Mouse (Mus musculus): ENCODE data around the gene Gpr35. TPM values are rescaled to one million over a fixed set of nuclear protein-coding genes. Genes with fewer than 3 reads are reported as not detected.

Gpr35 gene
- polyA plus RNA-seq (2012; rRNA removed) (0.73 and 1.1 TPM in 2 replicates), polyA plus RNA-seq (2014; fragmentation: Nextera tagmentation; extraction: Ambion mirVana) (0.91 and 0.98 TPM in 2 replicates)

DNA sequence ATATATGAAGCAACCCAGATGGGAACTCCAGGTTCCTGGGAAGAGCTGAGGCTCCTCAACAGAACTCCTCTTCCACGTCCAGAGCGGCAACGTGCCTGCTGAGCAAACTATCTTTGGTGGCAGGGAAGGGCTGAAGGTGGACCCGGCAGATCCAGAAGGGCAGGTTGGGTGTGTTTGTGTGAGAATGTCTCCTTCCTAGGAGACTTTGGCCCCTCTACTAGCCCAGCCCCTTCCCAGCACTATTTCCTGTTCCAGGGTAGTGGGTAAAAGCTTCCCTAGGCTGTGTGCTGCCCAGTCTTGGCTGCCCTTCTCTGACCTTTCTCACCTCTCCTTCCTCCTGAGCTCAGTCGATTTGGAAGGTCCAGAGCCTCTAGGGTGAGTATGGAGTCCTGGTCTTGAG lies at the start of gene Gpr35:
TSS of gene Gpr35 (plus strand) at position 259 of the 400 bp plus-strand sequence.
- 69% methylated on average over 5 of the region's 5 CpGs for WGBS
- Histone ChIP-seq H3K4me1 (ENCODE audit: control insufficient read depth, insufficient read depth, low read length) (no peaks in the 10 kb centered on the region), H3K9me3 (ENCODE audit: control insufficient read depth, low read length) (no peaks in the 10 kb centered on the region), H3K36me3 (ENCODE audit: control insufficient read depth, insufficient read depth, low read length) (peaks cover 42% of the 10 kb centered on the region), H3K4me3 (replicated peaks; ENCODE audit: low read length) (no peak within 1 kb of the TSS), H3K27me3 (ENCODE audit: control insufficient read depth, insufficient read depth, low read length) (no peaks in the 10 kb centered on the region), H3K4me2 (replicated peaks; ENCODE audit: low read depth, low read length, severe bottlenecking) (no peak within 1 kb of the TSS), H3K9ac (ENCODE audit: low read depth, low read length, severe bottlenecking) (no peak within 1 kb of the TSS), H3K27ac (replicated peaks; ENCODE audit: low read depth, low read length) (no peak within 1 kb of the TSS)
- no peak for DNase-seq (ENCODE audit: low spot score)
- no peak for ATAC-seq (ENCODE audit: low FRiP score, low read depth)
- TF ChIP-seq POLR2A (IDR thresholded peaks at IDR 0.05; ENCODE audit: borderline replicate concordance, extremely low read depth, insufficient read depth, insufficient read length) = no peak

DNA sequence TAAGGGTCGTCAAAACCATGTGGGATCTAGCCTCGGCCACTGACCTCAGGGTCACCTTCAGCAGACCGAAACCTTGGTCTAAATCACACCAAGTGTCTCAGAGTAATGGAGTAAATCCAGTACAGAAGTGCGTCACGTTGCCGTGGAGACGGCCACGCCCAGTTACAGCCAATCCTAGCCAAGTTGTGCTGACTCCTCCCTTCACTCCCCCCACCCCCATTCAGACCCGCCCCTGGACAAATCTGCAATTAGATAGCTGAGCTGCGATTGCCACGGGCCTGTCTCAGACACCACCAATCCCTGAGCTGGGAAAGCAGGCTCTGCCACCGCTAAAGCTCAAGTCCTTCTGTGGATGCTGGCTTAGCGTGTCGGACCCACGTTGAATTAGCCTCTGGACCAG lies 47.9 kb upstream of the Gpr35 start, which contains the start of gene Ankmy1:
TSS of gene Ankmy1 (minus strand) at position 121 of the 400 bp plus-strand sequence.
- Histone ChIP-seq H3K27ac (replicated peaks; ENCODE audit: low read depth, low read length) (no peak within 1 kb of the TSS), H3K9ac (ENCODE audit: low read depth, low read length, severe bottlenecking) (no peak within 1 kb of the TSS; the same call in 1 of the 2 replicates), H3K4me2 (replicated peaks; ENCODE audit: low read depth, low read length, severe bottlenecking) (peak within 1 kb of the TSS; percentile 39), H3K4me3 (replicated peaks; ENCODE audit: low read length) (peak within 1 kb of the TSS; percentile 15; the same call in 1 of the 2 replicates), H3K36me3 (ENCODE audit: control insufficient read depth, insufficient read depth, low read length) (no peaks in the 10 kb centered on the region), H3K27me3 (ENCODE audit: control insufficient read depth, insufficient read depth, low read length) (no peaks in the 10 kb centered on the region), H3K9me3 (ENCODE audit: control insufficient read depth, low read length) (no peaks in the 10 kb centered on the region), H3K4me1 (ENCODE audit: control insufficient read depth, insufficient read depth, low read length) (peaks cover 2% of the 10 kb centered on the region; the same call in 1 of the 2 replicates)
- WGBS = 1% methylated on average over 15 of the region's 15 CpGs
- TF ChIP-seq POLR2A (IDR thresholded peaks at IDR 0.05; ENCODE audit: borderline replicate concordance, extremely low read depth, insufficient read depth, insufficient read length) = no peak
- peak; percentile 62 for ATAC-seq (ENCODE audit: low FRiP score, low read depth)
- DNase-seq (ENCODE audit: low spot score) = peak; percentile 82

DNA sequence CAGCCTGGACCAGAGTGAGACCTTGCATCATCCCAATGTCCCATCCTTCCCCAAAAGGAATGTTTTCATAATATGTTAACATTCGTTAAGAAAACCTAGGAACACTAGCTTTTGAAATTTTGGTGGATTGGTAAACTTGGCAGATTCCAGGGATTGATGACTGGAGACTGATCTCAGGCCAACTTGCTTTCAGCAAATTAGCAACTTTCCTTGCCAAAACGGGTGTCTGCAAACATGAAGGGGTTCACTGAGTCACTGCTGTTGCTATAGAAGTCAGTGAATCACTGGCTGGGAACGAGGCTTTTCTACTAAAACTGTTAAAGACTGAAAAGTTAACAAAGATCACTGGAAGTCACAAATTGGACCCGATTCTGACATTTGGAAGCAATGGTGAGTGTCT lies 47.0 kb upstream of the Gpr35 start:
- WGBS = 71% methylated on average over 4 of the region's 4 CpGs
- Histone ChIP-seq H3K9ac (ENCODE audit: low read depth, low read length, severe bottlenecking) (no peak overlapping the region), H3K27me3 (ENCODE audit: control insufficient read depth, insufficient read depth, low read length) (no peaks in the 10 kb centered on the region), H3K27ac (replicated peaks; ENCODE audit: low read depth, low read length) (no peak overlapping the region), H3K36me3 (ENCODE audit: control insufficient read depth, insufficient read depth, low read length) (no peaks in the 10 kb centered on the region), H3K4me2 (replicated peaks; ENCODE audit: low read depth, low read length, severe bottlenecking) (no peak overlapping the region), H3K4me3 (replicated peaks; ENCODE audit: low read length) (no peak overlapping the region), H3K4me1 (ENCODE audit: control insufficient read depth, insufficient read depth, low read length) (peaks cover 5% of the 10 kb centered on the region; the same call in 1 of the 2 replicates), H3K9me3 (ENCODE audit: control insufficient read depth, low read length) (no peaks in the 10 kb centered on the region)
- DNase-seq (ENCODE audit: low spot score) (no peak), ATAC-seq (ENCODE audit: low FRiP score, low read depth) (no peak)
- TF ChIP-seq POLR2A (IDR thresholded peaks at IDR 0.05; ENCODE audit: borderline replicate concordance, extremely low read depth, insufficient read depth, insufficient read length) = no peak

- Histone ChIP-seq H3K9ac (ENCODE audit: low read depth, low read length, severe bottlenecking) (no peak overlapping the region), H3K4me1 (ENCODE audit: control insufficient read depth, insufficient read depth, low read length) (peaks cover 11% of the 10 kb centered on the region), H3K4me2 (replicated peaks; ENCODE audit: low read depth, low read length, severe bottlenecking) (no peak overlapping the region), H3K36me3 (ENCODE audit: control insufficient read depth, insufficient read depth, low read length) (no peaks in the 10 kb centered on the region), H3K27ac (replicated peaks; ENCODE audit: low read depth, low read length) (no peak overlapping the region), H3K4me3 (replicated peaks; ENCODE audit: low read length) (no peak overlapping the region), H3K27me3 (ENCODE audit: control insufficient read depth, insufficient read depth, low read length) (no peaks in the 10 kb centered on the region), H3K9me3 (ENCODE audit: control insufficient read depth, low read length) (no peaks in the 10 kb centered on the region)
- no peak for TF ChIP-seq POLR2A (IDR thresholded peaks at IDR 0.05; ENCODE audit: borderline replicate concordance, extremely low read depth, insufficient read depth, insufficient read length)
- WGBS = 88% methylated on average over 2 of the region's 2 CpGs
- ATAC-seq (ENCODE audit: low FRiP score, low read depth) (no peak), DNase-seq (ENCODE audit: low spot score) (no peak)
Observed at GRCm38 (mm10) chr1:92905703-92906310, 44.9 kb upstream of the Gpr35 start.

DNA sequence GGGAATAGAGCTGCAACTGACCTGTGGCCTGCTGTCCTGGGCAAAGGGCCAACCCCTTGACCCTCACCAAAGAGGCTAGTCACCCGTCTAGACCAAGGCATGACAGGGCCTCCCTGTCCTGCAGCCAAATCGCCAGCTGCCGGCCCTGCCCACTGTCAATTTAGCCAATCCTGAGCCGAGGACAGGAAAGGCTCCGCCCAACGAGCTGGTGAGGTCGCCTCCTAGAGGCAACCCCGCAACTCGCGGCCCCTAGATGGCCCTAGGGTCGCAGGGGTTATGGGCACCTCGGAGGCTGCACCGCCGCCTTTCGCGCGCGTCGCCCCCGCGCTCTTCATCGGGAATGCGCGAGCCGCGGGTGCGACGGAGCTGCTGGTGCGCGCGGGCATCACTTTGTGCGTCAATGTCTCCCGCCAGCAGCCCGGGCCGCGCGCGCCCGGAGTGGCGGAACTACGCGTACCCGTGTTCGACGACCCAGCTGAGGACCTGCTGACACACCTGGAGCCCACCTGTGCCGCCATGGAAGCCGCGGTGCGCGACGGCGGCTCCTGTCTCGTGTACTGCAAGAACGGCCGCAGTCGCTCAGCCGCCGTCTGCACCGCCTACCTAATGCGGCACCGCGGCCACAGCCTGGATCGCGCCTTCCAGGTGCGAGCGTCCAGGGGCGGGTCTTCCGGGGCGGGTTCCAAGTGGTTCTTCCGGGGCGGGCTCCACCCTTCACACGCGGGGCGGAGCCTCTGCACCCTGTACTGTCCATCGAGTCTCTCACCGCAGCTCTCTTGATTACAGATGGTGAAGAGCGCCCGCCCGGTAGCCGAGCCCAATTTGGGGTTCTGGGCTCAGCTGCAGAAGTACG lies 43.7 kb upstream of the Gpr35 start, which contains the start of gene Dusp28:
TSS of gene Dusp28 (plus strand) at position 203 of the 853 bp plus-strand sequence.
- Histone ChIP-seq H3K4me3 (replicated peaks; ENCODE audit: low read length) (peak within 1 kb of the TSS; percentile 78), H3K9me3 (ENCODE audit: control insufficient read depth, low read length) (no peaks in the 10 kb centered on the region), H3K9ac (ENCODE audit: low read depth, low read length, severe bottlenecking) (peak within 1 kb of the TSS; percentile 69), H3K36me3 (ENCODE audit: control insufficient read depth, insufficient read depth, low read length) (no peaks in the 10 kb centered on the region), H3K27me3 (ENCODE audit: control insufficient read depth, insufficient read depth, low read length) (no peaks in the 10 kb centered on the region), H3K4me1 (ENCODE audit: control insufficient read depth, insufficient read depth, low read length) (peaks cover 18% of the 10 kb centered on the region), H3K27ac (replicated peaks; ENCODE audit: low read depth, low read length) (peak within 1 kb of the TSS; percentile 84), H3K4me2 (replicated peaks; ENCODE audit: low read depth, low read length, severe bottlenecking) (peak within 1 kb of the TSS; percentile 64)
- 1% methylated on average over 42 of the region's 81 CpGs for WGBS
- peak; percentile 90 for ATAC-seq (ENCODE audit: low FRiP score, low read depth)
- DNase-seq (ENCODE audit: low spot score) = peak; percentile 89
- TF ChIP-seq POLR2A (IDR thresholded peaks at IDR 0.05; ENCODE audit: borderline replicate concordance, extremely low read depth, insufficient read depth, insufficient read length) = peak; percentile 83; the same call in 1 of the 2 replicates
